Mouse (Mus musculus): ENCODE measurements around the gene Olfr149.

DNA sequence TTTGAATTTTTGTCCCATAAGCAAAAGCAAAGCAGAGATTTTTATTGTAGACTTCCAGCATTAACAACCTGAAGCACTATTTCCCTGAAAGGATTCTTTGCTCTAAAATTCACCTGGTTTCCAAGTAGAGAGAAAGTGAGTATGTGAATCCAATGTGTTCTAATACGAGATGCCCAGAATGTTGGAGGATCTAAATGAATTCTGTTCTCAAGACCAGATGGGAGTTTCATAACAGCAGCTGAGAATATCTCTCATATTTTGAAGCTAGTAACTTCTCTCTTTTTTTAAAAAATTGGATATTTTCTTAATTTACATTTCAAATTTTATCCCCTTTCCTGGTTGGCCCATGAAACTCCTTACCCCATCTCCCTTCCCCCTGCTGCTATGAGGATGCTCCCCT lies 39.5 kb upstream of the Olfr149 start:
- TF ChIP-seq POLR2A (IDR thresholded peaks at IDR 0.05; ENCODE audit: low read depth, low read length) (no peak), CTCF (IDR thresholded peaks at IDR 0.05; ENCODE audit: extremely low read depth, insufficient read depth, insufficient read length, insufficient replicate concordance) (no peak)
